Mouse (Mus musculus) Patski (cell line): ENCODE results near the gene Slc29a3. TPM values are rescaled to one million over a fixed set of nuclear protein-coding genes. Genes with fewer than 3 reads are reported as not detected.

Experiments used
- ATAC-seq: fragments of 100-300 bp; one replicate; pipeline ENCODE4 v1.8.0; 2021
- CTCF ChIA-PET: fragments of 350-600 bp; sonication (Branson Sonifier 250); formaldehyde crosslinking; loops from one replicate; lab custom pipeline; 2022; ENCODE audit warnings: inconsistent platforms; lab: Charles Lee
- POLR2A ChIA-PET: fragments of 350-600 bp; sonication (Branson Sonifier 250); formaldehyde crosslinking; loops from one replicate; lab custom pipeline; 2022; ENCODE audit warnings: antibody characterized with exemption, inconsistent platforms; lab: Charles Lee
- DNase-seq: peaks from one replicate; pipeline ENCODE4 v3.0.0-alpha.2; 2011; ENCODE audit warnings: low read depth, low spot score
- H3K27me3 ChIP-seq: fragments of 371-371 bp; one replicate; pipeline ENCODE4 v1.5.1; 2021
- CTCF ChIP-seq: fragments of 100-300 bp; IDR thresholded peaks from one replicate; pipeline ENCODE4 v1.5.1; 2021
- in situ Hi-C: fragments of 300-500 bp; cut with MboI; formaldehyde crosslinking; loops from 3 replicates; pipeline ENCODE4 v1.11.1; 2018; ENCODE audit warnings: low pct_unique_long_range_greater_than_20kb, mixed read lengths
- polyA plus RNA-seq: library from polyadenylated mRNA; unstranded; gene quantifications from one replicate; pipeline ENCODE4 v1.2.3, GENCODE M21; 2021

The Slc29a3 gene
- polyA plus RNA-seq, 1 experiment from 2014 or later: 11.2 TPM

DNA sequence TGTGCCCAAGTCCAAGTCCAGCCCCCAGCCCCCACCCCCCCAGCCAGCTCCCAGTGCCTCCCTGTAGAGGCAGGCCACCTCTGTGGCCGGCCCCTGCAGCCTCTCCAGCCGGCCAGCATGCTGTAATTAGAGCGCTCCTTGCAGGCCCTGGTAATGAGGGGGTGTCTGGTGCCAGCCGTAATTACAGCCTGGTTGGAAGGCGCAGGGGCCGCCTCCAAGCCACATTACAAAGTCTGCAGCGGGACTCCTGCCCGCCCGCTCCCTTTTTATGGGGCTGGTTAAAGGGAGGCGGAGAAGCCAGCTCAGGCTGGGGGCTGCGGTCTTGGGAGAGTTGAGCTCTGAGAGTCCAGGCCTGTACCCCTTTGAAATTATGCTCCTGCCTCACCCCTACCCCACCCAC is 41.8 kb upstream of the Slc29a3 start:
- ChIA-PET CTCF (interaction anchor here (1.7 kb wide), 1 partner anchor 18 kb away, joined by 6 read pairs; no protein-coding TSS in a partner anchor), POLR2A (no interaction called here)
- H3K27me3 ChIP-seq: no peaks in the 10 kb centered on the region
- no peak for ATAC-seq
- TF ChIP-seq CTCF: no peak
- in situ Hi-C loops: no loop called here
- DNase-seq: no peak

DNA sequence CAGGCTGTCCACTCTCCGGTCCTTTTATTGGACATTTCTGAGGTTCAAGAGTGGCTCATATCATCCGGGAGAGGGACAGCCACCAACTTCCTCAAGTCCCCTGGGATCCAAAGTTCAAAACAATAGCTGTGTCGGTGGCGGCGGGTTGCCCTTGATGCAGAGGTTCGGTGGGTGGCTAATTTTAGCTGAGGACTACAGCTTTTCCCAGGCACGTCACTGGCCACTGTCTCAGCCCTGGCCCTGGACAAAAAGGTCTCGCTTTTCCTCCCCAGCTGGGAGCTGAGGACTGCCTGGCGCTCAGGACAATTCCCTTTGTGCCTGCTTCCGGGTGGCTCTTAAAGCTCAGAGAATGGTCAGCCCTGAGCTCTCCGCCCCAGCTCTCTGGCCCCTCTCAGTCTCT is 40.2 kb upstream of the Slc29a3 start:
- DNase-seq (no peak), ATAC-seq (no peak)
- CTCF ChIA-PET: interaction anchor here (1.7 kb wide), 2 partner anchors 17 to 19 kb away, joined by 4 to 6 read pairs; no protein-coding TSS in a partner anchor
- POLR2A ChIA-PET: interaction anchor here (0.5 to 1.3 kb wide), 2 partner anchors 21 to 38 kb away, joined by 4 read pairs; partner anchors contain the start of gene Unc5b
- in situ Hi-C loops: no loop called here
- no peaks in the 10 kb centered on the region for H3K27me3 ChIP-seq
- TF ChIP-seq CTCF: no peak

DNA sequence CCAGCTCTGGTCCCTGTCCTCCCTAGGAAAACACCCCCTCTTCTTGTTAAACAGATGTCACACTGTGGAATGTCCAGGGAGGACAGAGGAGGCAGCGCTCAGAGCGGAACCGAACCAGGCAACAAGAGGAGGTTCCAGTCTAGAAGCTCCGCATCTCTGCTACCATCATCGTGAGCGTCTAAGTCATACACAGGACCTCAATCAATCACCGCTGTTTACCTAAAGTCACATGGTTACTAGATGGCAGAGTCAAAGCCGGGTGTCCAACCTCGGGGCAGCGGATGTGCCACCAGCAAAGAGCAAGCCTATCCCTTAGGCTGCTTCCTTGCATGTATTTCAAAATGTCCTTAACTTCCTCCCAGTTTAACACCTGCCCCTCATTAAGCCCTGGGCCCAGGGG is 39.8 kb upstream of the Slc29a3 start:
- no peaks in the 10 kb centered on the region for H3K27me3 ChIP-seq
- no peak for TF ChIP-seq CTCF
- in situ Hi-C loops: no loop called here
- ATAC-seq (no peak), DNase-seq (no peak)
- CTCF ChIA-PET: interaction anchor here (1.3 to 2.4 kb wide), 3 partner anchors 17 to 43 kb away, joined by 4 to 9 read pairs (median 6); no protein-coding TSS in a partner anchor
- POLR2A ChIA-PET: interaction anchor here (1.3 kb wide), 1 partner anchor 21 kb away, joined by 4 read pairs; no protein-coding TSS in a partner anchor

DNA sequence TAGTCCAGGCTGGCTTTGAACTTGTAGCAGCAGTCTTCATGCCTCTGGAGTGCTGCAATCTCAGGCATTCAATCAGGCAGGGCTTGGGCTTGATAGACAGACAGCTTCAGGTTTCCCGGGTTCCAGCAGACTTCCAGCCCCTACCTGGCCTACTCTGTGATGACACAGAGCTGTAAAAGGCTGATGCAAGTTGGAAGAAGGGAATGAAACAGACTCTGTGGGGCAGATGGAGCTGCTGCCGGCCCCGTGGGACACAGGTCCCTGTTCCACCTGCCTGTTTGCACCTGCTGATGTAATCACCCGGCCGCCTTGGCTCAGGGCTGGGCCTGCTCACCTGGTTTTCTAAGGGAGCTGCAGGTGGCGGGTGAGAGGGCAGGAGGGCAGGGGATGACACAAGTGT is 38.3 kb upstream of the Slc29a3 start:
- no peak for ATAC-seq
- H3K27me3 ChIP-seq: no peaks in the 10 kb centered on the region
- POLR2A ChIA-PET: interaction anchor here (0.6 kb wide), 1 partner anchor 8 kb away, joined by 3 read pairs; no protein-coding TSS in a partner anchor
- CTCF ChIA-PET: interaction anchor here (0.8 to 2.4 kb wide), 3 partner anchors 36 to 44 kb away, joined by 3 to 9 read pairs (median 6); no protein-coding TSS in a partner anchor
- TF ChIP-seq CTCF: no peak
- DNase-seq: no peak
- in situ Hi-C loops: no loop called here

DNA sequence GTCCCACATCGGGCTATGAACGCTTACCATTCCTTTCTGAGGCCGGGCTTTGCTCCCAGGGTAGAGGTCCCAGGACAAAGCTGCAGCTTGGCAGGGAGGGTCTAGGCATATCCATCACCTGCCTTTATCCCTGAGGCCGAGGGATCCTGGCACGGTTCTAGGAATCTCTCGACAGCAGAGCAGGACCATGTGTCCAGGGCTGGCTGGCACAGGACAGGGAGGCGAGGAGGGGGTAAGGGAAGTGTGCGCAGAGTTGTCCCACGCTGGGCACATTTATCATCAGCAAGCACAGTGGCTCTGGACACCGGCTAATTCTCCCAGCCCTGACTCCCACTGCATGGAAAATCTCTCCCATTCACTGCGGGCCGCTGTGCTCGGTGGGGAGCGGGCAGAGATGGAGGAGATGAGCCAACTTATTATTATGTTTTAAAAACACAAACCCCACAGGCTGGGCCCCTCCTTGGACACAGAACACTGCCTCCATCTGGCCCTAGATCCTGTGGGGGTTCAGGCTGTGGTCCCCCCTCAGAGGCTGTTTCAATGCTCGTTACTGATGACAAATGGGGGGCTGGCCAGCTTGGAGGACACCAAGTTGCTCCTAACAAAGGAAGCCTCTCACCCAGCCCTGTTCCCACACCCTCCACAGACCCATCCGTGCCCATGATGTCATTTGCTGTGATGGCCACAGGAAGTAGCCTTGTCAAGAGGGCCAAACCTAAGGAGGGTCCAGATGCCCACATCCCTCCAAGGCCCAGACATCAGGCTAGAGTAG is 34.9 kb upstream of the Slc29a3 start:
- in situ Hi-C loops: no loop called here
- no peak for DNase-seq
- H3K27me3 ChIP-seq: no peaks in the 10 kb centered on the region
- ChIA-PET POLR2A (no interaction called here), CTCF (interaction anchor here (1.5 kb wide), 1 partner anchor 21 kb away, joined by 3 read pairs; no protein-coding TSS in a partner anchor)
- no peak for ATAC-seq
- TF ChIP-seq CTCF: no peak

DNA sequence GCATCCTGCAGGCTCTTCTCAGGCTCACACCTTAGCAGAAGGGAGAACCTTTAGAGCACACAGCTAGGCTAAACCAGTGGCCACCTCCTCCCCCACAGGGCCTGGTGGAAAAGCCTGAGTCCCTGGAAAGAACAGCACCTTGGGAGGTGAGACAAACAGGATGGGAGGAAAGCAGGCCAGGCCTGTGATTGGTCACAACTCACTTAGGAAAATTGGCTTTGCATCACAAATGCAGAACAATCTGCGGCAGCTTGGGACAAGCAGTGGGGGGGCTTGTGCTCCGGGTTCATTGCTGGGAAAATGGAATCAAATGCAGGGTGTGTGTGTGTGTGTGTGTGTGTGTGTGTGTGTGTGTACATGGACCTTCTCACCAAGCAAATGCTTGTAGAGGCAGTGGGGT is 31.0 kb upstream of the Slc29a3 start:
- CTCF ChIA-PET: no interaction called here
- no peak for TF ChIP-seq CTCF
- POLR2A ChIA-PET: no interaction called here
- H3K27me3 ChIP-seq: no peaks in the 10 kb centered on the region
- in situ Hi-C loops: loop anchor here (5.0 kb wide), 2 partner anchors 44 to 204 kb away; no protein-coding TSS in a partner anchor
- no peak for ATAC-seq
- no peak for DNase-seq

DNA sequence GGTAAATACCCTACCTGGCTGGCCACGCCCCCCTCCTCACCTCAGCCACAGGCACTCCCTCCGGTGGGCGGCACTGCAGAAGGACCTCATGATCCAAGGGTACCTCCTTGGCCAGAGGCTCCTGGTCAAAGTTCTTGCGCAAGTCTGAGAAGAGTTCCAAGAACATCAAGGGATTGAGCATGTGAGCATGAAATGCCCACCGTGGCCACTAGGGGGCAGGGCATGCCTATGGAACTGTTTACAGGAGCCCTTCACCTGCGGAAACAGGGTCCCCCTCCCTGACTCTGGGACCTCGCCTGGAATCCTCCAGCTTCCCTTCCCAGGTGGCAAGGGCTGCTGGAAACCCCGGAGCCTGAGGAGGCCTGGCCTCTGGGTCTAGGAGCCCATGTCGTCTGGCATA is 27.0 kb upstream of the Slc29a3 start:
- DNase-seq: no peak
- H3K27me3 ChIP-seq: no peaks in the 10 kb centered on the region
- POLR2A ChIA-PET: interaction anchor here (0.5 to 2.1 kb wide), 4 partner anchors 49 to 584 kb away, joined by 3 to 6 read pairs (median 4); no protein-coding TSS in a partner anchor
- in situ Hi-C loops: loop anchor here (5.0 kb wide), 2 partner anchors 48 to 208 kb away; no protein-coding TSS in a partner anchor
- no peak for TF ChIP-seq CTCF
- CTCF ChIA-PET: interaction anchor here (1.3 to 2.2 kb wide), 6 partner anchors 15 to 273 kb away, joined by 3 to 9 read pairs (median 4); partner anchors contain the start of gene Unc5b
- peak; percentile 56 for ATAC-seq

DNA sequence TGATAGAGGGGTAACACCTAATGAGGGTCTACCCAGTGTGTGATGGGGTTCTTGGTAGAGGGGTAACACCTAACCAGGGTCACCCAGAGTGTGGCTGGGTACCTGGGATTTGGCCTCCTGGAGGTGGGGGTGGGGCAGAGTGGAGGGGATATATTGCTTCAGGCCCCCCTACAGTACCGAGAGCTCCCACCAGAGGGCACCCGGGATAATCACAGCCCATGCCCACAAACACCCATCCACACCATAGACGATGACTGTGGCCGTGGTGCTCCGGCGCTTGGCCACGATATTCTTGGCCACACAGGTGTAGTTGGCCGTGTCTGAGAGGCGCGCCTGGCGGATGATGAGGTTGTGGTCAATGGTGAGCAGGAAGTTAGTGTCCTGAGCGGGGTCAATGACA is 25.9 kb upstream of the Slc29a3 start:
- no peak for ATAC-seq
- CTCF ChIA-PET: interaction anchor here (1.2 to 2.2 kb wide), 5 partner anchors 14 to 274 kb away, joined by 3 to 9 read pairs (median 4); no protein-coding TSS in a partner anchor

DNA sequence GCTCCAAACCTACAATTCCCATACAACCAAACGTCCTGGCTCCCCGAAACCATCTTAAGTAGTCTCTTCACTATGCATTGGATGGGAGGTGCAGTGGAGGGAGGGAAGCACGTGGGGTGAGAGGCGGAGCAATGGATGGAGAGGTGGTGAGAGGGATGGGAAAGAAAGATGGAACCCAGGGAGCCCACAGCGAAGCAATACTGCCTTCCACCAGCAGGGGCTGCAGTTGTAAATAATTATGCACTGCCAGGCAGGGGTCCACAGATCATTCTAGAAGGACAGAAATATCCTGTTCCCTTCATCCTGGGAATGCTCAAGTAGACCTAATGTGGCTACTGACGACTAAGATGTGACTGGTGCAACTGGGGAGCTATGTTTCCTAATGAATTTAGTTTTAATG is 22.9 kb upstream of the Slc29a3 start:
- H3K27me3 ChIP-seq: no peaks in the 10 kb centered on the region
- in situ Hi-C loops: no loop called here
- no peak for TF ChIP-seq CTCF
- ATAC-seq (no peak), DNase-seq (no peak)
- CTCF ChIA-PET: interaction anchor here (1.3 to 1.7 kb wide), 2 partner anchors 9 to 15 kb away, joined by 4 read pairs; no protein-coding TSS in a partner anchor
- POLR2A ChIA-PET: interaction anchor here (0.6 to 1.4 kb wide), 5 partner anchors 23 to 60 kb away, joined by 3 to 6 read pairs (median 3); partner anchors contain the start of gene Slc29a3

More for the DNA sequence above, 25.9 kb upstream of the Slc29a3 start:
- DNase-seq: no peak
- no peaks in the 10 kb centered on the region for H3K27me3 ChIP-seq
- no peak for TF ChIP-seq CTCF
- in situ Hi-C loops: no loop called here
- POLR2A ChIA-PET: no interaction called here

DNA sequence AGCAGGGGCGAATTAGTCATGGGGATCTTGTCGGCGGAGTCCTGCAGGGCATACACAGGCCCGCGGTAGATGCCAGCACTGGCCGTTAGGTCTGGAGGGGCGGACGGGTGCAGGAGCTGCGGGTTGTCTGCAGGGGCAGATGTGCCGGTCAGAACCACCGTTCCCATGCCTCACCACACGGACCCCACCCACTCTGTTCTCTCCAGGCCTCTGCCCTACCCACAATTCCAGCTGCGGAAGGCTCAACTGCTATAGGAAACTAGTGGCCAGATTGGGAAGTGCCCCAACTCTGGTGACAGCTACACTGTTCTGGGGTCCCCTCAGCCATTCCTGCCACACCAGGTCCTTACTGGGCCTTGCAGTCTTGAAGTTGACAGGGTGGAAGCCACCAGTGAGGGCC is 22.0 kb upstream of the Slc29a3 start:
- no peak for ATAC-seq
- CTCF ChIA-PET: interaction anchor here (1.3 to 1.7 kb wide), 2 partner anchors 8 to 14 kb away, joined by 4 read pairs; no protein-coding TSS in a partner anchor
- H3K27me3 ChIP-seq: no peaks in the 10 kb centered on the region
- no peak for TF ChIP-seq CTCF
- POLR2A ChIA-PET: interaction anchor here (1.2 kb wide), 1 partner anchor 61 kb away, joined by 3 read pairs; no protein-coding TSS in a partner anchor
- in situ Hi-C loops: loop anchor here (5.0 kb wide), 1 partner anchor 278 kb away; no protein-coding TSS in a partner anchor
- DNase-seq: no peak
